8 mouse cellular contexts compared by ENCODE assay signal in the genomic region with DNA sequence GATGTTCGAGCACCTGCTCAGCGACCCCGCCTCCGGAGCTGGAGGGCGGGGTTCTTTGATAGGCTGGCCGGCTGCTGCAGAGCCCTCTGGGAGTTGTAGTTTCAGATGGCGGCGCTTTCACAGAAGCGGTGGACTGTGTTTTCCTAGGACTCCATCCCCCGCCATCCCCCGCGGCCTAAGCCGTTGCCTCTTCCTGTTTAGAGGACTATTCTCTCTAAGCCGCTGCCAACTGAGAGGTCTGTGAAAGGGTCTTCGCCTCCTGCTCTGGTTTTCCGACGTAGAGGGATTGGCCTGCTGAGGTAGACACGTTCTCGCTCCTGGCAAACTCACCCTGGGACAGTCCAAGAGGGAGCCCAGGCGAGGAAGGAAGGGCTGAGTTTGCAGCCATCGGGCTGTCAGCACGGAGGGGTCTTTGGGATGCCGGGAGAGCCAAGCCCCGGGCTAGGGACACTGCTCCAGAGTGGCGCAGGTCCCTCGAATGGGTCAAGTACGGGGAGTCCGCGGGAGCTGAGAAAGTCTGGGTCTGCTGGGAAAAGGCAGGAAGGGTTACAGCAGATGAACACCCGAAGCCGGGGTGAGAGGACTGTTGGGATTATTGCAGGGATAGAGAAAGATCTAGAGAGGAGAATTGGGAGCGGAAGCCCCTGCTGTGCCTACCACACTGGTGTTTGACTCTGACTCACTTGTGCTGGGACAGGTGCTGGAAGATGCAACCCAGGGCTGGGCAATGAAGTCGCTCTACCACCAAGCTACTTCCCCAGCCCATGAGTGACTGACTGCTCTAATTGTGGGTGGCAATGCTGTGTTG. TPM values are rescaled to one million over a fixed set of nuclear protein-coding genes. Genes with fewer than 3 reads are reported as not detected.
DNase-seq lines count a peak whose midpoint lies in the region; ATAC-seq lines count a peak whose summit lies in the region.

A gene (plus strand): TSS at position 178 of the 808 bp plus-strand sequence.

- H3K27ac ChIP-seq in heart, embryonic 13.5 days (replicated peaks) = peak within 1 kb of the TSS; percentile 73
- H3K27ac ChIP-seq in liver, embryonic 12.5 days = peak within 1 kb of the TSS; percentile 80
- H3K27ac ChIP-seq in stomach, embryonic 15.5 days = 0 out of 2 replicates have a peak within 1 kb of the TSS, but pooled peaks have one; percentile 14

- H3K4me1 ChIP-seq in heart, embryonic 13.5 days = peaks cover 18% of the 10 kb centered on the region
- peaks cover 30% of the 10 kb centered on the region for H3K4me1 ChIP-seq in liver, embryonic 12.5 days
- H3K4me1 ChIP-seq in stomach, embryonic 15.5 days = no peaks in the 10 kb centered on the region

- ATAC-seq in erythroid progenitor cell, adult 5-6 weeks (replicated peaks; ENCODE audit: low FRiP score, poor library complexity, severe bottlenecking) = peak; percentile 98
- ATAC-seq in heart, embryonic 13.5 days (ENCODE audit: extremely low read depth, insufficient number of reproducible peaks, low FRiP score, low TSS enrichment) = peak; percentile 94
- ATAC-seq in liver, embryonic 12.5 days = peak; percentile 99
- ATAC-seq in stomach, embryonic 15.5 days (ENCODE audit: insufficient read depth, low FRiP score, low read depth) = peak; percentile 99

- WGBS in heart, embryonic 13.5 days = under 1% methylated on average over 33 of the region's 33 CpGs
- WGBS in liver, embryonic 12.5 days (ENCODE audit: insufficient replicate concordance) = under 1% methylated on average over 33 of the region's 33 CpGs
- under 1% methylated on average over 33 of the region's 33 CpGs for WGBS in stomach, embryonic 15.5 days

- H3K9ac ChIP-seq in heart, embryonic 13.5 days = peak within 1 kb of the TSS; percentile 88
- H3K9ac ChIP-seq in liver, embryonic 12.5 days = peak within 1 kb of the TSS; percentile 96
- peak within 1 kb of the TSS; percentile 60 for H3K9ac ChIP-seq in stomach, embryonic 15.5 days

- peak within 1 kb of the TSS; percentile 79 for H3K4me3 ChIP-seq in heart, embryonic 13.5 days
- H3K4me3 ChIP-seq in liver, embryonic 12.5 days = peak within 1 kb of the TSS; percentile 75
- H3K4me3 ChIP-seq in stomach, embryonic 15.5 days (replicated peaks) = peak within 1 kb of the TSS; percentile 65

- H3K9me3 ChIP-seq in heart, embryonic 13.5 days = no peaks in the 10 kb centered on the region
- no peaks in the 10 kb centered on the region for H3K9me3 ChIP-seq in liver, embryonic 12.5 days (replicated peaks)
- no peaks in the 10 kb centered on the region for H3K9me3 ChIP-seq in stomach, embryonic 15.5 days

- no peaks in the 10 kb centered on the region for H3K36me3 ChIP-seq in heart, embryonic 13.5 days
- no peaks in the 10 kb centered on the region for H3K36me3 ChIP-seq in liver, embryonic 12.5 days
- H3K36me3 ChIP-seq in stomach, embryonic 15.5 days = no peaks in the 10 kb centered on the region

- peak; percentile 95 for DNase-seq in CD4-positive helper T cell, adult 2 months (ENCODE audit: low read depth, low spot score)
- peak; percentile 91 for DNase-seq in brain, embryonic 18.5 days (ENCODE audit: low read depth, low spot score)
- DNase-seq in kidney, postnatal 10 days = peak; percentile 95
- peak; percentile 83 to 90 for DNase-seq in natural killer cell, adult 2 months (ENCODE audit: low spot score in 2 of 2)

- no peaks in the 10 kb centered on the region for H3K27me3 ChIP-seq in heart, embryonic 13.5 days (replicated peaks)
- no peaks in the 10 kb centered on the region for H3K27me3 ChIP-seq in liver, embryonic 12.5 days (replicated peaks)
- no peaks in the 10 kb centered on the region for H3K27me3 ChIP-seq in stomach, embryonic 15.5 days (replicated peaks)

- peak within 1 kb of the TSS; percentile 83 for H3K4me2 ChIP-seq in heart, embryonic 13.5 days
- H3K4me2 ChIP-seq in liver, embryonic 12.5 days = peak within 1 kb of the TSS; percentile 83
- peak within 1 kb of the TSS; percentile 82 for H3K4me2 ChIP-seq in stomach, embryonic 15.5 days

RNA-seq across cellular contexts. Expression of the gene that starts here (rescaled TPM):
- 67.8 and 126 TPM in 2 replicates for total RNA-seq in erythroid progenitor cell, adult 5-6 weeks (2015; ENCODE audit: low replicate concordance)
- 87.1 and 130 TPM in 2 replicates for total RNA-seq in erythroid progenitor cell, adult 5-6 weeks (2017; ENCODE audit: low replicate concordance)
- 10.3 and 11.5 TPM in 2 replicates for polyA plus RNA-seq in heart, embryonic 13.5 days (2015; fragmentation: Nextera tagmentation; extraction: Ambion mirVana)
- 12.1 and 13.6 TPM in 2 replicates for polyA plus RNA-seq in liver, embryonic 12.5 days (2016; fragmentation: Nextera tagmentation; extraction: Ambion mirVana)
- 13.5 and 13.9 TPM in 2 replicates for polyA plus RNA-seq in stomach, embryonic 15.5 days (2015; fragmentation: Nextera tagmentation; extraction: Ambion mirVana)

Comparison
In these comparisons a context has a peak if more than half of its experiments do, and no peak if none do; other contexts are left out.
1. Peak in every context shown above with its lines: DNase-seq, ATAC-seq, H3K4me3 ChIP-seq and H3K27ac ChIP-seq.
2. H3K27ac ChIP-seq: peak in every context shown above with its lines; median percentile 80 in liver, embryonic 12.5 days; 73 in heart, embryonic 13.5 days; 14 in stomach, embryonic 15.5 days.